Mouse (Mus musculus) E14TG2a.4 (cell line): Measurements from ENCODE around the gene Wt1.

ENCODE experiments used
- H3K27me3 ChIP-seq: 2 replicates; pipeline ENCODE4 v1.6.1; 2014; ENCODE audit warnings: low read length, control low read depth; ENCODE audit not compliant: insufficient read depth
- H3K36me3 ChIP-seq: 2 replicates; pipeline ENCODE4 v1.6.1; 2014; ENCODE audit warnings: low read length, control low read depth; ENCODE audit not compliant: insufficient read depth
- H3K4me1 ChIP-seq: replicated peaks from 2 replicates; pipeline ENCODE4 v1.6.1; 2014; ENCODE audit warnings: low read depth, low read length, control low read depth
- H3K4me3 ChIP-seq: replicated peaks from 2 replicates; pipeline ENCODE4 v1.5.1; 2014; ENCODE audit warnings: mild to moderate bottlenecking, low read length
- H3K9me3 ChIP-seq: 2 replicates; pipeline ENCODE4 v1.6.1; 2014; ENCODE audit warnings: low read length, control low read depth
- CTCF ChIP-seq: conservative IDR thresholded peaks from 2 replicates; pipeline ENCODE4 v1.5.1; 2014; ENCODE audit warnings: low read length
- NANOG ChIP-seq: IDR thresholded peaks from 2 replicates; pipeline ENCODE4 v1.6.1; 2014; ENCODE audit warnings: borderline replicate concordance, low read length, mixed read lengths
- POU5F1 ChIP-seq: IDR thresholded peaks from 2 replicates; pipeline ENCODE4 v1.6.1; 2014; ENCODE audit warnings: low read length, borderline replicate concordance

Wt1 gene

DNA sequence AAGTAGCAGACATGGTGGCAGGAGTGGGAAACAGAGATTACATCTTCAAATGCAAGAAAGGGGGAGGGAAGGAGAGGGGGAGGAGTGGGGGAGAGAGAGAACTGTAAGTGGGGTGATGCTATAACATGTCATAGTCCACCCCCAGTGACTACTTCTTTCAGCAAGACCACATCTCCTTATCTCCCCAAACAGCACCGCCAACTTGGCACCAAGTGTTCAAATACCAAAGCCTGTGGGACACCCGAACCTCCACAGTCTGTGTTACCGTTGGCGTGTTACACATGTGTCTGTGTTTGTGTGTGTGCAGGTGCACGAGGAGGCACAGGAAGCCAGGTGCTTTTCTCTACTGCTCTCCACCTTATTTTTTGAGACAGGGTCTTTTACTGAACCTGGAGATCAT lies 92.9 kb downstream of the Wt1 start:
- Histone ChIP-seq H3K4me1 (peaks cover 18% of the 10 kb centered on the region), H3K36me3 (no peaks in the 10 kb centered on the region), H3K9me3 (no peaks in the 10 kb centered on the region), H3K4me3 (no peak overlapping the region), H3K27me3 (peaks cover 15% of the 10 kb centered on the region)
- TF ChIP-seq NANOG (no peak), CTCF (no peak), POU5F1 (no peak)

DNA sequence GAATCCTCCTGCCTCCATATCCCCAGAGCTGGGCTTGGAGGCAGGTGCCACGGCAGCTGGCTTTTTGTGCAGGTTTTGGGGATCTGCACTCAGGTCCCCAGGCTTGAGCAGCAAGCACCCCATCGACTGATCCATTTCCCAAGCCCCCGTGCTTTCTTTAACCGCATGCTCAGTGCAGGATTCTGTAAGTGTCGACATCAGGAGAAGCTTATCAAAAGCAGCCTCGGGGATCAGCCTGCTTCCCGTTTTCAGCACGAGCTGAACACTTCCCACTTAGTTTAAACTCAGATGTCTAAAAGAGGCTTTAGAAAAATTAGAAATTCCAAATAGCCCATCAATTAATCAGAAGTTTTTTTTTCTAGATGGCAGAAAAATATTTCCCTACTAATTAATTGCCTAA lies 93.3 kb downstream of the Wt1 start:
- Histone ChIP-seq H3K27me3 (peaks cover 18% of the 10 kb centered on the region), H3K36me3 (no peaks in the 10 kb centered on the region), H3K4me1 (peaks cover 19% of the 10 kb centered on the region), H3K9me3 (no peaks in the 10 kb centered on the region), H3K4me3 (no peak overlapping the region)
- TF ChIP-seq CTCF, result no peak

- TF ChIP-seq POU5F1 (no peak), CTCF (no peak)
- Histone ChIP-seq H3K9me3 (no peaks in the 10 kb centered on the region), H3K27me3 (peaks cover 28% of the 10 kb centered on the region), H3K36me3 (no peaks in the 10 kb centered on the region), H3K4me3 (no peak overlapping the region), H3K4me1 (peaks cover 19% of the 10 kb centered on the region)
Measured at GRCm38 (mm10) chr2:105220738-105221303, 94.5 kb downstream of the Wt1 start.
